In genomic region chr9:111383756-111384155, GRCm38 (mm10) we compare ENCODE assay signal across 12 mouse cellular contexts. TPM values are rescaled to one million over a fixed set of nuclear protein-coding genes. Genes with fewer than 3 reads are reported as not detected.
DNase-seq lines count a peak whose midpoint lies in the region; ATAC-seq lines count a peak whose summit lies in the region.
"Had no signal": no experiment of that assay in that cellular context is flagged by ENCODE, and none has a peak within 500 bp of the region (broad histone marks: within the 10 kb centered on the region; RNA-seq: fewer than 3 reads in every experiment).

No protein-coding gene starts in this region.

- H3K4me3 ChIP-seq in heart, embryonic 10.5 days, result no peak overlapping the region
- H3K4me3 ChIP-seq: embryonic facial prominence, embryonic 15.5 days; intestine, embryonic 15.5 days; lung, embryonic 15.5 days had no signal

- H3K27me3 ChIP-seq in heart, embryonic 10.5 days (ENCODE audit: insufficient read depth, poor library complexity, severe bottlenecking), result no peaks in the 10 kb centered on the region
- H3K27me3 ChIP-seq: embryonic facial prominence, embryonic 15.5 days; intestine, embryonic 15.5 days; lung, embryonic 15.5 days had no signal

- 79% methylated on average over 3 of the region's 3 CpGs for WGBS in heart, embryonic 10.5 days

- intact Hi-C loops in heart, postnatal 14 days (cut with DNase I), result no loop called here

- DNase-seq in heart, embryonic 10.5 days (ENCODE audit: low spot score), result peak; percentile 51
- DNase-seq in heart, postnatal 14 days, result no peak
- DNase-seq in right cerebral cortex, postnatal 25 days, result peak; percentile 52
- DNase-seq in right cerebral cortex, postnatal 4 days, result no peak
- DNase-seq in layer of hippocampus, adult 9-11 months, result peak; percentile 35
- peak; percentile 84 for DNase-seq in telencephalon, adult 2 months (ENCODE audit: low read depth, low spot score)
- no peak for DNase-seq in adrenal gland, adult (ENCODE audit: inconsistent age in 2 of 2, low spot score in 1 of 2)
- DNase-seq: thymus, adult 18-20 months had no signal

- H3K36me3 ChIP-seq in heart, embryonic 10.5 days, result no peaks in the 10 kb centered on the region
- H3K36me3 ChIP-seq: embryonic facial prominence, embryonic 15.5 days; intestine, embryonic 15.5 days; lung, embryonic 15.5 days had no signal

- no peak for ATAC-seq in erythroblast, adult 5-6 weeks (replicated peaks; ENCODE audit: low FRiP score, poor library complexity, severe bottlenecking)
- ATAC-seq: intestine, embryonic 15.5 days had no signal

- no peaks in the 10 kb centered on the region for H3K9me3 ChIP-seq in heart, embryonic 10.5 days
- H3K9me3 ChIP-seq: embryonic facial prominence, embryonic 15.5 days; intestine, embryonic 15.5 days; lung, embryonic 15.5 days had no signal

- H3K4me1 ChIP-seq in heart, embryonic 10.5 days, result peaks cover 5% of the 10 kb centered on the region; the same call in 1 of the 2 replicates
- H3K4me1 ChIP-seq: intestine, embryonic 15.5 days; lung, embryonic 15.5 days had no signal

- no peak overlapping the region for H3K27ac ChIP-seq in heart, embryonic 10.5 days
- H3K27ac ChIP-seq: embryonic facial prominence, embryonic 15.5 days; intestine, embryonic 15.5 days; lung, embryonic 15.5 days had no signal

RNA-seq across cellular contexts. Expression of gene Dclk3, which starts 55.1 kb away (rescaled TPM):
- polyA plus RNA-seq in heart, embryonic 10.5 days (2016; fragmentation: Nextera tagmentation; extraction: Ambion mirVana), result 1.6 and 2.5 TPM in 2 replicates
- under 1 TPM; 0.32 to 0.43 TPM for total RNA-seq in heart, postnatal 14 days (2021)
- total RNA-seq in erythroblast, adult 5-6 weeks (2015; ENCODE audit: low replicate concordance), result not detected in 2 replicates
- not detected in 2 replicates for total RNA-seq in erythroblast, adult 5-6 weeks (2017; ENCODE audit: low replicate concordance)

Comparison
In these comparisons a context has a peak if more than half of its experiments do, and no peak if none do; other contexts are left out.
1. DNase-seq: peak in heart, embryonic 10.5 days (single experiment), right cerebral cortex, postnatal 25 days (single experiment), layer of hippocampus, adult 9-11 months (single experiment) and telencephalon, adult 2 months (single experiment); none in heart, postnatal 14 days (0 of 2), right cerebral cortex, postnatal 4 days (single experiment) and adrenal gland, adult (0 of 2).